Mouse (Mus musculus) testis, postnatal 10 days (tissue): ENCODE results near the gene Pbrm1.

ENCODE experiments used
- DNase-seq: peaks from one replicate; pipeline ENCODE4 v3.0.0; 2021; ENCODE audit warnings: low spot score

Gene Pbrm1

DNA sequence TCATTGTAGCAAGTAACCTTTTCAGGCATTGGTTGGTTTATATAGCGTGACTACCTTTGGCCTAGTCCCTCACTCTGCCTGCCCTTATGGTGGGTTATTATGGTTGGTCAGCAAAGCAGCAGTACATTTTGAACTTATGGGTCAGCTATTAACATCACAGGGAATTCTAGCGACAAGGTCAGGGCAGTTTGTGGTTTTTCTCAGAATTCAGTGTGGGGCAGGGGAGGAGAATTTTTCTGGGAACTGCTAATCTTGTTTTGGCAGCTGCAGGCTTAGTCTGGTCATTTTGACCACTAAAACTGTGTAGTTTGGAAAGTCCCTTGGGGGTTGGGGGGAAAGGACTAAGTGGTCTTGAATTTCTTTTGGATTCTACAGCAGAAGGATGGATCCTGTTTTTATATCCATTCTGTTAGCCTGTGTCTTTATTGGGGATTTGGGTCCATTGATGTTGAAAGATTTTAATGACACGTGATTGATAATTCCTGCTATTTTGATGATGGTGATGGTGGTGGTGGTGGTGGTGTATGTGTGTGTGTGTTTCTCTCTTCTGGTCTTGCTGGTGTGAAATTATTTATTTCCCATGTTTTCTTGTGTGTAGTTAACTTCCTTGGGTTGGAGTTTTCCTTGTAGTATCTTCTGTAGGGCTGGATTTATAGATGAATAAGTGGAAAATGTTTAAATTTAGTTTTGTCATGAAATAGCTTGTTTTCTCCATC lies 60.5 kb downstream of the Pbrm1 start:
- DNase-seq, result no peak

DNA sequence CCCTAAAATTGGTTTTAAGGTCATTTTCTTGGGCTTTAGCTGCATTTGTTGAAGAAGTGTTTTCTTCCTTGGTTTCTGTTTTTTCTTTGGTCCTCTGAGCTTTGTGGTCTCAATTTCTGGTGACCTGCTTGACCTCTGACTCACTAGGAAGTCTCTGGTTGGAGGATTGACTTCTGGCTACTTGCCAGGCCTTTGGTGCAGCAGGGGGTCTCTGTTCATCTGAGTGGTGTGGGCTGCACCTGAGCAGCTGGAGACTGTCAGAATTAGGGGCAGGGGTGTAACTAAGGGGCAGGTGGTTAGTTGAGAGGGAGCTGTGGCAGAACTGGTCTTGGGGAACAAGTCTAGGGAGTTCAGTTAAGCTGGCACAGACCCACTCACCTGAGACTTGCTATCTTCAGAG lies 62.2 kb downstream of the Pbrm1 start:
- no peak for DNase-seq

DNA sequence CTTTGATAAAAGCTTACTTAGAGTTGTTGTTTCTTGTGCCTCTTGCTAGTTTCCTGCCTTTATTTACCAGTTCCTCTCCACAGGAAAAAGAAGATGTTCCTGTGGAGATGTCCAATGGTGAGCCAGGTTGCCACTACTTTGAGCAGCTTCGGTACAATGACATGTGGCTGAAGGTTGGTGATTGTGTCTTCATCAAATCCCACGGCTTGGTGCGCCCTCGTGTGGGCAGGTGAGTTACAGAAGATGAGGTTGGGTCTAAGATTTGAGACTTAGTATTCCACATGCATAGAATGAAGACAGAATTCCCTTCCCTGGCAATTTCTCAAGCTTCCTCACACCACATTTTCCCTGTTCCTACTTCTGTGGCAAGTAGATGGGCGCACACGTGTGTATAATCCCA lies 68.5 kb downstream of the Pbrm1 start:
- DNase-seq, result no peak

DNA sequence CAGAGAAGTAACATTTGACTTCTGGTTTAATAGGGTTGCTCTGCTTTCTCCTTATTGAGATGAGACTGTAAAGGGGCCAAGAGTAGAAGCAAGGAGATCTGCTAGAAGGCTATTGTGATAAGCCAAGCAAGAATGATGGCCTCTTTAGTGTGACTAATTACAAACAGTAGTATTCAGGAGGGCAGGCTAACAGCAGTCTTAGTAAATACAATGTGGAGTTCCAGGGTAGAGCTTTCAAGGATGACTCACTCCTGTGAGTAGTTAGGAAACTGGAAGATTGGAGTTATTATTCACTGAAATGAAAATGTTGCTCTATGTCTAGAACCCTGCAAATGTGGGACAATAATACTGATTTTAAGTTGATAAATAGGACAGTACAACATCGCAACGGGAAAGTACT lies 69.6 kb downstream of the Pbrm1 start:
- DNase-seq, result no peak

DNA sequence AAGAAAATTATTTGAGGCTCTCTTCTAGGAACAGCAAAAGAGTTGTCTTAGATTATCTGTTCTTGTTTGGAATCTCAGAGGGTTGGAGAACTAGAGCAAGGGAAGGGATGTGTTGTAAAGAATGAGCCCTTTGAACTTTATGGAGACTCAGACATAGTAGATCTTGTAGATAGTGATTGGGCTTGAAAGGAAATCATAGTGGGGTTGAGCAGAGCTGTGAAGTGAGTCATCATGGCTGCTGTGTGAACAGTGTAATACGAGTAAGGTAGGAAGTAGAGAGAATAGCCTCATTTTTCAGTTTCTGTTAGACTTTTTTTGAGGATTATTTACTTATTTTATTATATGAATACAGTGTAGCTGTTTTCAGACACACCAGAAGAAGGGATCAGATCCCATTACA lies 71.0 kb downstream of the Pbrm1 start:
- no peak for DNase-seq

DNA sequence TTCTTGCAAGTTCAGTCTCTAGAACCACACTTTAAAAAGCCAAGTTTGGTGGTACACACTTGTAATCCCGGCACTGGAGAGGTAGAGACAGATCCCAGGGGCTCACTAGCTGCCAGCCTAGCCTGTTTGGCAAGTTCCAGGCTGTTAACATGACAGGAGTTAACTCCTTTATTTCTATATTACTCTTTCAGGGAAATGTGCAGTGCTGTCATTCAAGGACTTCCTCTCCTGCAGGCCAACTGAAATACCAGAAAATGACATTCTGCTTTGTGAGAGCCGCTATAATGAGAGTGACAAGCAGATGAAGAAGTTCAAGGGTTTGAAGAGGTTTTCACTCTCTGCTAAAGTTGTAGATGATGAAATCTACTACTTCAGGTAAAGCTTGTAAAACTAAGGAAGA lies 86.2 kb downstream of the Pbrm1 start:
- no peak for DNase-seq

DNA sequence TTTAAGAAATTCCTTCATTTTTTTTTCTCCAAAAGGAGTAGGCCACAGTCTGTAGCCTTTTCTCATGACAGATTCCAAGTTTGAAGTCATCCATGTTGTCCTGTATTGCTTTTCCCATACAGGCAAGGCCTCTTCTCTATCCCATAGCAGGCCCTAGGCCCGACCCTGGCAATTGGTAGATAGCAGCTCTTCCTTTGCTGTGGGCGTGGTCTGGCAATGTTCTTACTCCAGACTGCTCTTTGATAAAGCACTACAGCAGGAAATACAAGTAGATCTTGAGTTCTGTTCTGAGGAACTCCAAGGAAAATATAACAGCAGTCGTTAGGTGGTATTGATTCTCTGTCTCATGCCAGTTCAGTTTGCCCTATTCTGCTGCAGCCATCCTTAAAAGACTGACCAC lies 91.7 kb downstream of the Pbrm1 start:
- DNase-seq, result no peak

DNA sequence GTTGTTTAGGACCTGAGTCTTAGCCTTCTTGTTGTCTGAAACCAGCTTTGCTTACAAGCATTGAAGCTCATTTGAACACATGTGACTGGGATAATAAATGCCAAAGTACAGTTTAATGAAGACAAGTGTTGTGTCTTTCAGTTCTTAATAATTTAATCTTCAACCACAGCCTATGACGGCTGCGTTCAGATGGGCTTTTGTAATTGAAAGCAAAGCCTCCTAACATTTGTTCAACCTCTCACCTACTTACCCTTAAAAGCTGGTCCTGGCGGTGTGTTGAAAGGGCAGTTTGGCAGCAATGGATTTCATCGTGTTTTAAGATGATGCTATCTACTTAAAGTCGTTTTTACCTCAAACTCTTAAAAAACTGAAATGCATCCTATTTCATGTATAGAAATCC lies 93.2 kb downstream of the Pbrm1 start:
- DNase-seq, result no peak

DNA sequence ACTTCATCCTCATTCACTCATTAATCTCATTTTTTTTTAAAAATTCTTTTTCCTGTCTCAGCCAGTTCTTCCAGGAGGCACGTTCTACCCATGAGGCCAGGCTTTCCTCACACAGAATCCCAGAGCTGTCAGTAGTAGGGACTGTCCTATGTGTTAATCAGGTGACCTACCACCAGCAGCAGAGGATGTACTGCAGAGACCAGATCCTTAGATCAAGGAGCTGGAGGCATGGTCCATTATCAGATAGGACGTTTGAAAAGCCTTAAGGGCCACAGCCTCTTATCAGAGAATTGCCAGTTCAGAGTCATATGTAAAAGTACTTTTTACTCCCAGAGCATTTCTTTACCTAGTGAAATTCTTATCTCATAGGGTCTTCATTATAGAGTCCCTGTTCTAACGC lies 95.1 kb downstream of the Pbrm1 start:
- DNase-seq, result no peak

DNA sequence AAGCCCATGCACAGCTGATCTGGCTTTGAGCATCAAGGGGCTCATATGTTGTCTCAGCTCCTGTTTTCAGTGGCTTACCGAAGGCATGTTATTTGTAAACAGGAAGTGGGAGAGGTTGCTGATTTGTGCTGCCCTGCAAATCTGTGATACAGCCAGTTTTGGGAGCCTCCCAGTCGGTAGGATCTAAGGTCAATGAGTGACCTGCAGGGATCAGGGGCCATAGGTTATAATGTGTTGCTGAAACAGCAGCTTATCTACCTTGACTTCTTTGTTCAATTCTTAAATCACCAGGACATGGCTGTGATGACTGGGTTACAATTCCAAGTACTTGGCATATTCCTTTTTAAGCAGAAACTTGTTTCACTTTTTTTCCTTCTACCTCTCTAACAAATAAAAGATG lies 96.6 kb downstream of the Pbrm1 start:
- DNase-seq, result no peak

DNA sequence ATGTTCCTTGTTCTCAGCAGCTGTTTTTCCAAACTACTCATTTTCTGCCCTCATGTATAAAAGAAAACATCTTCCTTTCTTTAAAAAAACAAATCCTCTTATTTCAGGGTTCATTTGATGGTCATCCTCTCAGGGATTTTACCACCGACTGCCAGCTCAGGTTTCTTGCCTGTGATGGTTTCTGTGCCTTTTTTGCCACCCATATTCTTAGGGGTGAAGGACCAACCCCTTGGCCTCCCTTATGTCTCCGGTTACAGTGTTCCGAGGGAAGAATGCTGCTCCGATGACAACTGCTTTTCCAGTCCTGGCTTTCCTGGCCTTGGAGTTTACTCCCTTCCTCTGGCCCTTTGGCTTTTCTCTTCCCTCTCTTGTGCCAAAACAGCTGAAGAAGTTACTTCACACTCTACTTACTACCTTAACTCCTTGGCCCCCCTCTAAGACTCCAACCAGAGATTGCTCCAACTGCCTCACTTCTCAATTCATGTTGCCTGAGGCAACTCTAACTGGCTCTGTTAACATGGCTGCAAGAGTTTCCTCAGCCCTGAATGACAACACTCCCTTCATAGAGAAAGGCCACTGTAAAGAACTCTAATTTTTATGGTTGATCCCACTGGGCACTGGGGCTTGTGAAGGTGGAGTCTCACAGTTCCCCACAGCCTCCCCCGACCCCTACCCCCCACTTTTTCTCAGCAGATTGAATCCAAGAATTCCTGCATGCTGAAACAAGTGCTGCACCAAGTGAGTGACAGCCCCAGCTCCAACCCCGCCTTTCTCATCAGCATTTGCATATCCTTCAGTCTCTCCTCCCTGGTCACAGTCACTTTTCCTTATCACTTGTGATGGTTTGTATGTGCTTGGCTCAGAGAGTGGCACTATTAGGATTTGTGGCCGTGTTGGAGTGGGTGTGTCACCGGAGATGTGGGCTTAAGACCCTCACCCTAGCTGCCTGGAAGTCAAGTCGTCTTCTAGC lies 106.5 kb downstream of the Pbrm1 start:
- no peak for DNase-seq

DNA sequence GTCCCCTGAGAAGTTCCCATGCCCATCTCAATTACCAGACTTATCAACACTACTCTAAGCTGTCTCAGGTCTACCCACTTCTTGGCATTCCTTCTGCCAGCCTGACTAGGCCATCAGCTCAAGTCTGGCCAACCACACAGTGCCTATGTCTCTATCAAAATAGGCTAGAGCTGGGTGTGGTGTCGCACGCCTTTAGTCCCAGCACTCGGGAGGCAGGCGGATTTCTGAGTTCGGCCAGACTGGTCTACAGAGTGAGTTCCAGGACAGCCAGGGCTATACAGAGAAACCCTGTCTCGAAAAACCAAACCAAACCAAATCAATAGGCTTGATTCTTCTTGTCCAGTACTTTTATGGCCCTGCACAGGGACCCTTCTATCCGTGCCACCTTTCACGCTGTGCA lies 107.9 kb downstream of the Pbrm1 start:
- DNase-seq, result no peak

DNA sequence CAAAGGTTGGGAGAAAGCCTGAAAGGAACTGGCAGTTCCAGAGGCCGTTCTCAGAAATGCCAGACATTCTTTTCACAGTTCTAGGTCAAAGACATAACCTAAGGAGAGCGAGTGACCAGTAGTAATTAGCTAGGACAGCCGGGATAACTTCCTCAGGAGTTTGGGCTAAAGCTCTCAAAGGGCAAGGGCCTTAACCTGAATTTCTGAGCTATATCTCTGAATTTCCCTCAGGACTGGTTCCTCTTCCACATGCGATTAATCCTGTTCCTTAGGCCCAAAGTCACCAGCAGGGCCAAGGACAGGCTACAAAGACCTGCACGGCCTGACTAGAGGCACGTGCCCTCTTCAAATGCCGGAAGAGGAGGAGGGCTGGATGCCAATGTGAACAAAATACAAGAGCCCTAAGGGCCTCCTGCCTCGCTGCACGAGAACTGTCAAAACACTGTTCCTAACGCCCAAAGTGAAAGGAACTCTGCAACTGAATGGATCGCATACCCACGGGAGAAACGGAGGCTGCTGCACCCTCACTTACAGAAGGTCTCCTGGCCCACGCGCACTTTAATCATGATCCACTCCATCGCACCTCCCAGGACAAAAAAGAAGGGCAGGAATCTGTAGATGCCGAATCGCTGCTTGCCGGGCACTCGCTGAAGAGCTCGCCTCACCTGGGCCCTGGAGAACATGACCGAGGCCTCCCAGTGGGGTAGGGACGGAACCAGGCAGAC lies 109.3 kb downstream of the Pbrm1 start:
- DNase-seq, result peak; percentile 65

DNA sequence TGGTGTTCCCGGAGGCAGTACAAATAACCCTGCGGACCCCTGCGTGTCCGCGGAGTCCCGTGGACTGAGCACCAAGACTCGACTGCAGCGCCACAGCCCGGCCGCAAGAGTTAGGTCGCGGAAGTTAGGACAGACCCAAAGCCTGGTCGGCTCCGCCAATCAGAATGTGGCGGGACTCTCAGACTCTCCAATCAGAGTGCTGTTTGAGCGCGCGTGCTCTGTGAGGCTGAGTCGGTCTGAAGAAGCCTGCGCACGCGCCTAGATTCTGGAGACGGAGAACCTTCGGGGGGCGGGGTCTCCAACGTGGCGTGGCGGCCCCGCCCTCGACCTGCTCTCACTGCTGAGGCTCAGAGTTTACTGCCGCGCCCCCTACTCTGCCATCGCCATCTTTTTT lies 109.9 kb downstream of the Pbrm1 start, which contains the start of gene Smim4:
Gene Smim4, minus strand, starts transcription at position 131 of the 394 bp plus-strand sequence.
- peak; percentile 98 for DNase-seq

DNA sequence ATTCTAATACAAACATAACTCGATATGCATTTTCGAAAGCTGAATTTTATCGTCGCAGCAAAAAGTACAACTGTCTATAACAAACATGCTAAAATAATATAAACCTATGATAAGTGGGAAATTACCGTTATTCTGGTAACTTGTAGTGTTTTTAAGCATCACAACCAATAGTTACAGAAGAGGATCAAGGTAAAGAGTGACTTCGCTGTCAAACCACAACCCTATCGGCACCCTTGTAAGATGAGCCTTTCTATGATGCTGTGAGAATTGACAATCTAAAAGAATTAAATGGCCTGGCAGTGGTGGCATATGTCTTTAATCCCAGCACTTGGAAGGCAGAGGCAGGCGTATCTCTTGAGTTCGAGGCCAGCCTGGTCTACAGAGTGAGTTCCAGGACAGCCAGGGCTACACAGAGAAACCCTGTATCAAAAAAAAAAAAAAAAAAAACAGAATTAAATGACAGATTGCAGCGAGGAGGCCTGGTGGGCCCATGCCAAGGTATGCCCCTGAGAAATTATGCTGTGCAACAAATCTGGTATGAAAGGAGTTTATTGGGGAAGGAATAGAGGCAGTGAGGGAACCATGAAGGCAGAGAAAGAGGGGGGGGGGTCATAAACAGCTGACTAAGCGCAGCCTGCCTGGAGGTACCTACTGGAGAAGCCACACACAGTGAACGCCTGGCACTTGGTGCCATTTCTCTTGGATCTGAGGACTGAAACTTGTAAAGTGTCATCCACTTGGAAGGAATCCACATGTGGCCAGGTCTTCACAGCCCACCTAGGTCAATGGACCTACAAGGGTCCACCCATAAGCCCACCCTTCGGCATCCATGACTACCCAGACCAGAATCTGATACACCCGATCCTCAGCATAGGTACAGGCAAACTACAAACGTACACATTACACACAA lies 110.6 kb downstream of the Pbrm1 start:
- DNase-seq, result peak; percentile 41

DNA sequence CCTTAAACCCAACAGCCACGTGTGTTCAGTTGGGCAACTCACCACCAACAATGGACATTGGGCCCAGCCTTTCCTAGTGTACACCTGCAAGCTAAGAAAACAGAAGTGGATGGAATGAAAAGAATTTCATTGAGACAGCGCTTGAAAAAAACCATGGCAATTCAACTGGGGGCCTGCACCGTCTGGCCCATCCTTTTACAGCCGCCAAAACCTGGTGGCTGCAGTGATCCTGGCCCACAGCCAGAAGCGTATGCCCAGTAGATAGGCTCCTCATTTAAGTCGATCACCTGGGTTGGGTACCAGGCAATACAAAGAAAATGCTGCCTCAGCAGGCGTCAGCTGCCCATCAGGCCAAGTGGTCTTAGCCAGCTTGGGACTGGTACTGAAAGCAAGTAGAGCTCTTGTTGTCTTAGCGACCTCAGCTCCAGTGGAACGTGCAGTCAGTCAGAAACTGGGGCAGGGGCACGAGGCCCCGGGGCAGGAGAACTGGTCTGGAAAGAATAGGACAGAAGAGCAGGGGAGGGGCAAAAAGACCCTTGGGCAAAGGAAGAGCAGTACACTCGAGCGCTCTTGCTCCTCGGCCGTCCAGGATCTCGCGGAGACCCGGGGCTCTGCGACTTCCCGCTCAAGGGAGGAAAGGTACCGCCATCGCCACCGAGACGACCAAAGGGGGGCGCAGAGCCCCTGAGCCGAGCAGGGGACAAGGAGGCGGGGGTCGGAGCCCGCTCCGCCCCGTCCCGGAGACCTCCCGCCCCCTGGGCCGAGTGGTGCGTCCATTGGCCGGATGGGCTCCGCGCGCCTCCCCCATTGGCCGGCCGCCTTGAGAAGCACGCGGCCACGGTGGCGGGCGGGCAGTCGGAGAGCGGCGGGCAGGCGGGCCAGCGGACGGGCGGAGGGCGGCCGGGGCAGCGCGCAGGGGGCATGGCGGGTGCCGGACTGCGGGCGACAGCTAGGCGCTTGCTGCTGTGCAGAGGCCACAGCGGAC lies 111.6 kb downstream of the Pbrm1 start, which contains the start of gene Nt5dc2:
Gene Nt5dc2, plus strand, starts transcription at position 818 of the 985 bp plus-strand sequence.
- DNase-seq, result peak; percentile 91

DNA sequence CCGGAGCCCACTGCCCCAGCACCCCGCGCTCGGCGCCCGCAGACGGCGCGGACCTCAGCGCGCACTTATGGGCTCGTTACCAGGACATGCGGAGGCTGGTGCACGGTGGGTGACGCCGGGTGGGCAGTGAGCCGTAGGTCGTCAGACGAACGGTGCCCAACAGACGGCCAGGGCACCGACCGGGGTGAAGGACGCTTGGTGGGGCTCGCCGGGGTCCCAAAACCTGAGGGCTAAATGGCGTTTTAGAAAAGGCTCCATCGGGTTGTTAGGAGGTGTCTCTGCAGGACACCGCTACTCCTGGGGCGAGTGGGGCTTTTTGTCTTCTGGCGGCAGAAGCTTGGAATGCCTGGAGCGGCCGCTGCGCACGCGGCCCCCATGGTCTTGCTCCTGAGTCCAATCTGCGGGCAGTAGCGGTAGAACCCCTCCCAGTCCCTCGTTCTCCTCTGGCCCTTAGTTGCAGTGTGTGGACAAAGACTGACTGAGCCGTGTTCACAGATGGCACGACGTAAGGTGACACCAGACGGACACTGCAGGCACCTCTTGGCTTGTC lies 112.4 kb downstream of the Pbrm1 start:
- peak; percentile 53 for DNase-seq

DNA sequence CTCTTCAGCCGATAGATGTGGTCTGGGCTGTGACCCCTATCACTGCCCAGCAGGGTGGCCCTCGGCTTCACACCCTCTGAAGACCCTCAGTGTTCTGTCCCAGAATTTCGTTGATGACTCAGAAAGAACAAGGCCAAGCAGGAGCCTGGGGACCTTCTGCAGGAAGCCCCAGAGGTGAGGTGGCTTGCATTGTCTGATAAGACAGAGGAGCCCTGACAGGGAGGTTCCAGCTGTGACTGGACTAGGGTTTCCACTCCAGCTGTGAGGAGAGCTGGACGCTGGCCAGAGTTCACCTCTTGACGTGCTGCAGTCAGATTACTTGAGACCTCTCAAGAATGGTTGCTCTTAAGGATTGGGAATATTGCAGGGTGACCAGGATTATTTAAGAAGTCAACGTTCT lies 113.1 kb downstream of the Pbrm1 start:
- DNase-seq, result peak; percentile 66

DNA sequence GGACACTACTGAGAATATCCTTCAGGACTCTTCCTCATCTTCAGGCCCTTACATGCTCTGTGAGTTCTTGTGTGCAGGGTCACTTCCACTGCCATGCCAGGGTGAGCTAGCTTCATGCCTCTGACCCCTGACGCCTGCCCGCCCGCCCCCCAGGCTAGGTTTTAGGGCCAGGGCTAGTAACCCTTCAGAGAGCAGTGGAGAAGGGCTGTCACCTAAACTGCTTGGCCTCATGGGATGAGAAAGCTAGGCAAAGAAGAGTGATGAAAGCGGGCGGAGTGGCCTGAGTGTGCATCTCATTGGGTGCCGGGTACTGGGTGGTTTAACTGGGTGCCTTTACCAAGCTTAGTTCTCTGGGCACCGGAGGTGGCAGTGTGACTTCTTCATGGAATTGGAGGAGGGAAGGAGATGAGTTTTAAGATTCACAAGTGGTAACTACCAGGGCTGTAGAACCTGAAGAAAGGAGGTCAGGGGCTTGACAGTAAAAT lies 113.6 kb downstream of the Pbrm1 start:
- peak; percentile 26 for DNase-seq
